Mouse (Mus musculus): ENCODE measurements around the gene Ube2c.

- TF ChIP-seq CTCF (IDR thresholded peaks at IDR 0.05; ENCODE audit: extremely low read depth, insufficient read length, insufficient replicate concordance, low read depth, low read length): no peak
- no peak for TF ChIP-seq POLR2A (IDR thresholded peaks at IDR 0.05; ENCODE audit: low read depth, low read length)
These were observed 57.6 kb downstream of the Ube2c start for GRCm38 (mm10) chr2:164827146-164827850.

All from small intestine, adult 2 months (tissue).